Mouse (Mus musculus): ENCODE results near the gene Lpgat1. TPM values are rescaled to one million over a fixed set of nuclear protein-coding genes. Genes with fewer than 3 reads are reported as not detected.

Gene Lpgat1
- polyA plus RNA-seq, 1 experiment from 2014 or later, result 64.8 TPM

DNA sequence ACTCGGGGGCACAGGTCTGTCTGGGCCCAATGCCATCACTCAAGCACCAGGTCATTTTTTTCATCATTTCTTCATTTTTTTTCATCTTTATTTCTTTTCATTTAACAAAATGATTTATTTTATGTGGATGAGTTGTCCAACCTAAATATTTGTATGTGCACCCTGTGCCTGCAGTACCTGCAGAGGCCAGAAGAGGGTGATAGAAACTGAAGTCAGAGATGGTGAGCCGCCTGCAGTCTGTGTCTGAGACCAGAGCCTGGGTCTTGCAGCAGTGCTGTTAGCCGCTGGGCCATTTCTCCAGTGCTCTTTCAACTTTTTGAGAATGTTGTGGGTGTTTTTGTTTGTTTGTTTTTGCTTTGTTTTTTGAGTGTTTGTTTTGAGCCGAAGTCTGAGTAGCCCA is 89.1 kb downstream of the Lpgat1 start:
- Histone ChIP-seq H3K9ac (no peak overlapping the region), H3K4me2 (no peak overlapping the region), H3K9me3 (replicated peaks) (peaks cover 5% of the 10 kb centered on the region), H3K27me3 (replicated peaks) (no peaks in the 10 kb centered on the region), H3K36me3 (no peaks in the 10 kb centered on the region), H3K27ac (ENCODE audit: poor library complexity, severe bottlenecking) (no peak overlapping the region), H3K4me3 (no peak overlapping the region), H3K4me1 (replicated peaks) (peaks cover 15% of the 10 kb centered on the region; the same call in 1 of the 2 replicates)
- ATAC-seq (ENCODE audit: insufficient number of reproducible peaks, low FRiP score), result no peak
- WGBS, result 88% methylated on average over 4 of the region's 4 CpGs

DNA sequence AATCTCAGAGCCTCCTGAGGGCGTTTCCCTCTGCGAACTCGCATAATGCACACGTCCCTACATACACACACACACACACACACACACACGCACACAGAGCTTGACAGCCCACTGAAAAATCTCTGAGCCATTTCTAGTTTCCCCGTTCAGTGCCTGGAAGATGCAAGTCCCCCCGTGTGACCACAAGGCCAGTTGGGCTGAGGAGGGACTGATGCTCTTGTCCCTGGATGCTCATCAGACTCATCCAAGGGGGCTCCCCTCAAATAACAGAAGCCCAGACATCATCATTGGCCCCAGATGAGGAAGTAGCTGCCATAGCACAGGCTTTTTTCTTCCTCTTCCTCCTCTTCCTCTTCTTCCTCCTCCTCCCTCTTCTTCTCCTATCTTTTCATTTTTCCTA is 90.3 kb downstream of the Lpgat1 start:
- Histone ChIP-seq H3K9ac (no peak overlapping the region), H3K27me3 (replicated peaks) (no peaks in the 10 kb centered on the region), H3K4me1 (replicated peaks) (peaks cover 7% of the 10 kb centered on the region; the same call in 1 of the 2 replicates), H3K27ac (ENCODE audit: poor library complexity, severe bottlenecking) (no peak overlapping the region), H3K4me3 (no peak overlapping the region), H3K9me3 (replicated peaks) (peaks cover 5% of the 10 kb centered on the region), H3K4me2 (no peak overlapping the region), H3K36me3 (no peaks in the 10 kb centered on the region)
- 88% methylated on average over 7 of the region's 7 CpGs for WGBS
- no peak for ATAC-seq (ENCODE audit: insufficient number of reproducible peaks, low FRiP score)

DNA sequence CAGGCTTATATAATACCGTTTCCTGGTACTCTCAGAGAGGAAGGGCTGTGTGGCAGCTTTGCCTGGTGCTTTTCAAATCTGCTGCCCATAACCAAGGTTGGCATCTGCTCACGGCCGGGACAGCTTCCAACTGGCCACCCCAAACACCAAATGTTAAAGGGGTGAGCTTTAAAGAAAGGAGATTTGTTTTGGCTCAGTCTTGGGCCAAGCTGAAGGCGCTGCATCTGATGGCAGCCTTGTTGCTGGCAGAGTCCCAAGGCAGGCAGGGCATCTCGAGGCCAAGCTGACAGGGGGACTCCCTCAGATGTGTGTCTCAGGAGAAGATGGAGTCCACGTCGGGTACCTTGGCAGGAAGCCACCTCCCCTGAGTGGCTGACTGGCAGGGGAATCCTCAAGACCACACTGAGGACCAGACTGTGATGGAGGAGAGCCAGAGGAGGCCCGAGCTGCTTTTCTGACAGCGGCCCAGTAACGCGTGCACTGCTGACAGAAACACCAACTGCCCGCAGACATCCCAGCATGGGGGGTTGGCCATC is 91.1 kb downstream of the Lpgat1 start:
- Histone ChIP-seq H3K36me3 (no peaks in the 10 kb centered on the region), H3K27ac (ENCODE audit: poor library complexity, severe bottlenecking) (no peak overlapping the region), H3K4me1 (replicated peaks) (no peaks in the 10 kb centered on the region), H3K4me3 (no peak overlapping the region), H3K4me2 (no peak overlapping the region), H3K9ac (no peak overlapping the region), H3K9me3 (replicated peaks) (peaks cover 5% of the 10 kb centered on the region), H3K27me3 (replicated peaks) (no peaks in the 10 kb centered on the region)
- WGBS, result 69% methylated on average over 12 of the region's 12 CpGs
- ATAC-seq (ENCODE audit: insufficient number of reproducible peaks, low FRiP score), result peak; percentile 29; the same call in 1 of the 2 replicates

DNA sequence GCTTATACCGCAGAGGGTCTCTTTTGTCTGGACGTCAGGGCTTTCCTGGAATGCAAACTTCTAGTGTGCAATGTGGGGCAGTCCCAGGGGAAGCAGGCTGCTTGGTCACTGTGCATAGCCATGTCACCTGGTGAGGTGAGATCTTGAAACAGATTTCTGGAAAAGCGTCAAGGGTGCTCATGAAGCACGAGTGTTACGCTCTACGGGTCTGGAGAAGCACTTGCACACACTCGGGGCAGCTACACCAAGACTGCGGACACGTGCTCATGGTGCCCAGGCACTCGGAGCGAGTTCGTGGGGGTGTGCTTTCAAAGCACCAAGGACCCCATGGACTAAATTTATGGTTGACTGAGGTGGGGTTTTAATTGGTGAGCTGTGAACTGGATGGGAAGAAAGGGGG is 94.1 kb downstream of the Lpgat1 start:
- Histone ChIP-seq H3K36me3 (no peaks in the 10 kb centered on the region), H3K27me3 (replicated peaks) (no peaks in the 10 kb centered on the region), H3K9ac (no peak overlapping the region), H3K4me2 (no peak overlapping the region), H3K9me3 (replicated peaks) (peaks cover 4% of the 10 kb centered on the region), H3K4me3 (no peak overlapping the region), H3K4me1 (replicated peaks) (no peaks in the 10 kb centered on the region), H3K27ac (ENCODE audit: poor library complexity, severe bottlenecking) (no peak overlapping the region)
- no peak for ATAC-seq (ENCODE audit: insufficient number of reproducible peaks, low FRiP score)
- 89% methylated on average over 12 of the region's 12 CpGs for WGBS

DNA sequence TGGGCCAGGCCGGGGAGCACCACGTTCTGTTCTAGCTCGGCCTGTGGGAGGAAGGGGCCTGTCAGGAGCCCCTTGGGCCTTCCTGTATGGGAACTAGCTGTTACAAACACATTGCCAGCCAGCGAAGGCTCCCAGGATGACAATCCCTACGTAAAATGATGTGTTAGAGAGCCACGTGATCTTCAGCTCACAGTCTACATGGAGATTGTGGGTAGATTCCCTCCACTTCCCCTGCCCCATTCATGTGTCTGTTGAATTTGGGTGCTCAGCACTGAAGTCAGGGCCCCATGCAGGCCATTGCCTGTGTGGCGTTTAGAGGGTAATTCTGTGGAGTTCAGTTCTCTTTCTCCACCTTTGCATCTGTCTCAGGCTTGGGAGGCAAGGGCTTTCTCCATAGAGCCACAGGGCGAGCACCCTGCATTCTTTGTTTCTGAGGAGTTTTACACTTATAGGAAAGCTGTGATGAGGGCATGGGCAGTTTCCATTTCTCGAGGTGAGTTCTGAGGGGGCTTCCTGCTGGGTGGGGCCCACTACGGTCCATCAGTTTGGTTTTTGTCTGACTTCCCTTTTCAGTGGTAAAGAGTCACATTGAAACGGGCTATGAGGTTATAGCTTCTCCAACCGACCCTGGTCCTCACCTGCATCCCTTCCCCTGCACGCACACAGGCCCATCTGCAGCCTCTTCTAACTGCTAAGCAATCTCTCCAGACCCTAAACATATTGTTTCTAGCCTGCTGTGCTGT is 95.5 kb downstream of the Lpgat1 start:
- Histone ChIP-seq H3K27ac (ENCODE audit: poor library complexity, severe bottlenecking) (no peak overlapping the region), H3K4me2 (no peak overlapping the region), H3K4me1 (replicated peaks) (no peaks in the 10 kb centered on the region), H3K9ac (no peak overlapping the region), H3K9me3 (replicated peaks) (no peaks in the 10 kb centered on the region), H3K36me3 (no peaks in the 10 kb centered on the region), H3K4me3 (no peak overlapping the region), H3K27me3 (replicated peaks) (no peaks in the 10 kb centered on the region)
- ATAC-seq (ENCODE audit: insufficient number of reproducible peaks, low FRiP score), result no peak
- 78% methylated on average over 13 of the region's 13 CpGs for WGBS

DNA sequence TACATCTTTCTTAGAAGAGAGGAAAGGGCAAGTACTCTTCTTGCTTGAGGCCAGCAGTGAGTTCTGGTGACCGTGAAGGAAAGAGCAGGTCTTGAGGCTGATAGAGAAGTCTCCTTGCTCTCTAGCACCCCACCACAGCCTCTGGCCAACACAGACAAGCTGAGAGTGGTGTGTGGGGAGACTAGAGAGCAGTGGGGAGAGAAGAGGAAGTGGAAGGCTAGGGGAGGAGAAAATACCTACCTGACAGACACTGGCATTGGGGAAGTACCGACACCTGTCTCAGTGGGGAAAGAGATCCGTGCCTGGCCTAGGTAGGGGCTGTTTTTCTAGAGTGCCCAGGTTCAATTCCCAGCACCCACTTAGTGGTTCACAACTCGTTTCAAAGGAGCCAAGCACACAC is 96.6 kb downstream of the Lpgat1 start:
- H3K27ac ChIP-seq (ENCODE audit: poor library complexity, severe bottlenecking), result no peak overlapping the region
- no peaks in the 10 kb centered on the region for H3K4me1 ChIP-seq (replicated peaks)
- no peak for ATAC-seq (ENCODE audit: insufficient number of reproducible peaks, low FRiP score)
- 74% methylated on average over 4 of the region's 4 CpGs for WGBS
- no peaks in the 10 kb centered on the region for H3K27me3 ChIP-seq (replicated peaks)
- no peaks in the 10 kb centered on the region for H3K36me3 ChIP-seq
- no peaks in the 10 kb centered on the region for H3K9me3 ChIP-seq (replicated peaks)
- no peak overlapping the region for H3K4me2 ChIP-seq
- no peak overlapping the region for H3K9ac ChIP-seq
- H3K4me3 ChIP-seq, result no peak overlapping the region

DNA sequence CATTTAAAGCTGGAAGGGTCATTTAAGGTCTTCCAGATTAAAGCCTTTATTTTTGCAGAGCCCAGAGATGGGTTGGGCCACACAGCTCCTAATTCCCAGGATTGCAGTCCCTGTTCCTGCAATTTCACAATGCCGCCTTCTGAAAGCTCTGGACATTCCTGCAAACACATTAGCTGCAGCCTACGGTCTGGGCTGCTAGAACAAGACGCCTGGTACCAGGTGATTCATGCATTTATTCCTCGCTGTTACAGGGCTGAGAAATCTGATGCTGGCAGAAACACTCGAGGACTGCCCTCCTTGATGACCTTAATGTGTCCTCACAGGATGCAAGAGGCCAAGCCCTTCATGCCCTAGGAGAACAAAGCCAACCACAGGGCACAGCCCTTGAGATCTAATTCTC is 97.3 kb downstream of the Lpgat1 start:
- H3K4me2 ChIP-seq, result no peak overlapping the region
- no peaks in the 10 kb centered on the region for H3K27me3 ChIP-seq (replicated peaks)
- no peaks in the 10 kb centered on the region for H3K36me3 ChIP-seq
- H3K4me1 ChIP-seq (replicated peaks), result no peaks in the 10 kb centered on the region
- H3K9me3 ChIP-seq (replicated peaks), result no peaks in the 10 kb centered on the region
- 59% methylated on average over 5 of the region's 5 CpGs for WGBS
- H3K9ac ChIP-seq, result no peak overlapping the region
- no peak overlapping the region for H3K27ac ChIP-seq (ENCODE audit: poor library complexity, severe bottlenecking)
- H3K4me3 ChIP-seq, result no peak overlapping the region
- no peak for ATAC-seq (ENCODE audit: insufficient number of reproducible peaks, low FRiP score)

DNA sequence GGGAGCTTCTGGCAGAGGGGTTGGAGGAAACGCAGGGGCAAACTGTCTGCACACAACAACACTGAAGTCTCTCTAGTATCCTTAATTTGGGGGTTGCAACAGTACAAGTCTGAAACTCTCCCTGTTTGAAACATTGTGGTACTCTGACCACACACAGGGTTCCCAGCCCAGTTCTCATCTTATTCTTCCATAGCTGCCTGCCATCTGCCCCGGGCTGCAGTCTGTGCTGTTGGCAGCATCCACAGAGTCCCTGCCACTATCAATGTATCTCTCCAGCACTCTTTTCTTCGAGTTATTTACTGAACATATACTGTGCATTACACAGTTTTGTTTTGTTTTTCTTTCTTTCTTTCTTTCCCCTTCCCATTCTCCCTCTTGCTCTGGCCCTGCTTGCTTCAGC is 99.0 kb downstream of the Lpgat1 start:
- Histone ChIP-seq H3K4me3 (no peak overlapping the region), H3K27me3 (replicated peaks) (no peaks in the 10 kb centered on the region), H3K36me3 (no peaks in the 10 kb centered on the region), H3K9ac (no peak overlapping the region), H3K9me3 (replicated peaks) (no peaks in the 10 kb centered on the region), H3K27ac (ENCODE audit: poor library complexity, severe bottlenecking) (no peak overlapping the region), H3K4me2 (no peak overlapping the region), H3K4me1 (replicated peaks) (peaks cover 4% of the 10 kb centered on the region)
- 79% methylated on average over 3 of the region's 3 CpGs for WGBS
- ATAC-seq (ENCODE audit: insufficient number of reproducible peaks, low FRiP score), result no peak

DNA sequence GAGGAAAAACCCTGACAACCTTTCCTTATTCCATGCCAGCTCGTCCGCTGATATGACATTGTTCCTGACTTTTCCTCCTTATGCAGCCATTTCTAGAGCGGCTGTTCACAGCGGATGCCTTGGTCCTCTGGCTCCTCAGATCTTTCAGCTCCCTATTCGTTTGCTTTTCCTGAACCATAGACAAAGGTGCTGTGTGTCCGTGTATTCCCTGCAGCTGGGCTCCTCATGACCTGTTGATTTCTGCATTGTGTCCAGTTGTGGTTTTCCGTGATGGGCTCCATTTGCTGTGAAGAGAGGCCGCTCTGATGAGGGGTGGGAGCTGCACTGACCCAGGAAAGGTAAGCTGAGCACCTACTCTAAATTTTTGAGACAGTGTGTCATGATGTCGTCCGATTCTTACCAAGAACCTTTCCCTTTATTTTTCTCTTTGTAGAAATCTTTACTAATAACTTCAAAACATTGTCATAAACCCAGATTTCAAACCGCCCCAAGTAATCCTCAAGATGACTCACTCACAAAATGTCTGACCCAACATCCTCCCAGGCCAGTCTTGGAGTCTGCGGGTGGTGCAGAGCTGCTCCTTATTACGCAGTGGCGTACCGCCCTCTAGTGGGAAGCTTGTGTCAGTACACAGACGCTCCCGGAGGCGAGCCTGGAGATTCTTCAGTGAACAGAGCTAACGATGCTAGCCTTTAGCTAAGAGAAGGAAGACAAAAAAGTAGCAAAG is 99.9 kb downstream of the Lpgat1 start:
- ATAC-seq (ENCODE audit: insufficient number of reproducible peaks, low FRiP score), result peak; percentile 50
- peaks cover 11% of the 10 kb centered on the region for H3K4me1 ChIP-seq (replicated peaks)
- no peak overlapping the region for H3K4me3 ChIP-seq
- H3K9ac ChIP-seq, result no peak overlapping the region
- H3K27ac ChIP-seq (ENCODE audit: poor library complexity, severe bottlenecking), result no peak overlapping the region
- H3K9me3 ChIP-seq (replicated peaks), result no peaks in the 10 kb centered on the region
- H3K4me2 ChIP-seq, result no peak overlapping the region
- H3K36me3 ChIP-seq, result no peaks in the 10 kb centered on the region
- H3K27me3 ChIP-seq (replicated peaks), result no peaks in the 10 kb centered on the region
- 37% methylated on average over 19 of the region's 19 CpGs for WGBS

DNA sequence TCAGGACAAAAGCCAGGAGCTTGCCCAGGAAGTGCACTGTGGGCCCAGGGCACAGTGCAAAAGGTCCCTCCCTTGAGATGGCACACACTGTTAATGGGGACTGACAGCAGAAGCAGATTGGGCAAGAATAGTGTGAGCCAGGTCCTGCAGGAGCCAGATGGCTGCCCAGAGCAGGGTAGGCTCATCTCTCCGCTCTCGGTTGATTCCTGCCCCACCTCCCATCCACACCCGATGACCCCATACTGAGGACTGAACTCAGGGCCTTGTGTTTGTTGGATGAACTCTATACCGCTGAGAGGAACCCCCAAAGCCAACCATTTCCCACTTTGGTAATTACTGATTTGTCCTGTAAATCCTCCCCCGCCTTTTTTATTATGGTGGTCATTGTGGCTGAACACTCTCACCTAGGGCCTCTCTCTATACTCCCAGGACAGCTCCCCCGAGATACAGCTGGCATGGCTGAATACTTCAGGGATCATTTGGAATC is 100.6 kb downstream of the Lpgat1 start:
- Histone ChIP-seq H3K9me3 (replicated peaks) (no peaks in the 10 kb centered on the region), H3K9ac (no peak overlapping the region), H3K4me1 (replicated peaks) (peaks cover 11% of the 10 kb centered on the region), H3K4me2 (no peak overlapping the region), H3K36me3 (peaks cover 6% of the 10 kb centered on the region), H3K4me3 (no peak overlapping the region), H3K27me3 (replicated peaks) (no peaks in the 10 kb centered on the region), H3K27ac (ENCODE audit: poor library complexity, severe bottlenecking) (no peak overlapping the region)
- whole genome bisulfite sequencing, result 35% methylated on average over 6 of the region's 6 CpGs
- ATAC-seq (ENCODE audit: insufficient number of reproducible peaks, low FRiP score), result no peak

DNA sequence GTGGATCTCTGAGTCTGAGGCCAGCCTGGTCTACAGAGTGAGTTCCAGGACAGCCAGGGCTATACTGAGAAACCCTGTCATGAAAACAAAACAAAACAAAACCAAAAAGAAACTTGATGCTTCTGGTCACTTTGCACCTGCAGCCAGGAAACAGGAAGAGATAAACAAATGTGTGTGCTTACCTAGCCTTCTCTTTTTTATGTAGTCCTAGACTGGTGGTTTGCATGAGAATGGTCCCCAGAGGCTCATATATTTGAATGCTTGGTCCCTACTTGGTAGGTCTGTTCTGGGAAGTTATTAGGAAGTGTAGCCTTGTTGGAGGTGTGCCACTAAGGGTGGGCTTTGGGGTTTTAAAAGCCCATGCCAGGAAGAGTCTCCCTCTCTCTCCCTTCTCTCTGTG is 101.4 kb downstream of the Lpgat1 start:
- Histone ChIP-seq H3K4me2 (no peak overlapping the region), H3K27ac (ENCODE audit: poor library complexity, severe bottlenecking) (no peak overlapping the region), H3K9ac (no peak overlapping the region), H3K4me1 (replicated peaks) (peaks cover 11% of the 10 kb centered on the region), H3K27me3 (replicated peaks) (no peaks in the 10 kb centered on the region), H3K4me3 (no peak overlapping the region), H3K9me3 (replicated peaks) (no peaks in the 10 kb centered on the region), H3K36me3 (peaks cover 14% of the 10 kb centered on the region)
- no peak for ATAC-seq (ENCODE audit: insufficient number of reproducible peaks, low FRiP score)
